Mouse (Mus musculus) hematopoietic stem cell, adult 5-6 weeks (primary cell): Measurements from ENCODE around the gene Olfr1176. TPM values are rescaled to one million over a fixed set of nuclear protein-coding genes. Genes with fewer than 3 reads are reported as not detected.

ENCODE experiments used
- ATAC-seq, 2 experiments: fragments of 125-278 bp in 1 of 2; replicated peaks in 1 of 2; 2 replicates each; pipeline ENCODE4 v1.8.0; 2016 to 2017; ENCODE audit warnings: inconsistent platforms in 2 of 2, mild to moderate bottlenecking in 2 of 2, moderate number of reproducible peaks in 2 of 2, low read depth in 1 of 2, moderate TSS enrichment in 1 of 2; ENCODE audit not compliant: low FRiP score in 2 of 2, poor library complexity in 2 of 2, severe bottlenecking in 2 of 2, insufficient read depth in 1 of 2, low TSS enrichment in 1 of 2
- total RNA-seq: library from RNA; stranded (forward); fragments of 172-1452, 232-1000 nt; gene quantifications from 2 replicates; pipeline ENCODE4 v1.2.3, GENCODE M21; 2017

Gene Olfr1176
- not detected in 2 replicates for total RNA-seq

GRCm38 (mm10) chr2:88336421-88336820 lies at the start of gene Olfr1176:
TSS of gene Olfr1176 (plus strand) at chr2:88336721.
- ATAC-seq = no peak

- ATAC-seq = no peak
Observed at GRCm38 (mm10) chr2:88315035-88315434, 21.5 kb upstream of the Olfr1176 start, which contains the start of gene Olfr1174-ps. TSS of gene Olfr1174-ps (minus strand) at chr2:88315135.

- no peak for ATAC-seq
Observed at GRCm38 (mm10) chr2:88327115-88327514, 9.4 kb upstream of the Olfr1176 start, which contains the start of gene Olfr1175-ps. TSS of gene Olfr1175-ps (minus strand) at chr2:88327215.

GRCm38 (mm10) chr2:88346392-88346791 lies 9.9 kb downstream of the Olfr1176 start, which contains the start of gene Olfr1177-ps:
TSS of gene Olfr1177-ps (minus strand) at chr2:88346492.
- ATAC-seq = no peak

- ATAC-seq = 0 out of 4 replicates have a peak, but pooled peaks of 1 of the 2 experiments have one; percentile 59
Observed at GRCm38 (mm10) chr2:88356304-88356703, 19.8 kb downstream of the Olfr1176 start.

GRCm38 (mm10) chr2:88386762-88387161 lies 50.2 kb downstream of the Olfr1176 start, which contains the start of gene Olfr1178:
TSS of gene Olfr1178 (plus strand) at chr2:88387062.
- ATAC-seq = no peak

Other genes with a start within 250 kb of the Olfr1176 start
- gene Olfr1164, start 242.8 kb upstream of the Olfr1176 start, total RNA-seq = not detected in 2 replicates
- gene Olfr1166, start 208.4 kb upstream of the Olfr1176 start, total RNA-seq = not detected in 2 replicates
- not detected in 2 replicates for gene Olfr1167, start 181.5 kb upstream of the Olfr1176 start, total RNA-seq
- gene Olfr1168, start 154.8 kb upstream of the Olfr1176 start, total RNA-seq = not detected in 2 replicates
- gene Olfr1170, start 108.4 kb upstream of the Olfr1176 start, total RNA-seq = not detected in 2 replicates
- not detected in 2 replicates for gene Olfr1173, start 56.8 kb upstream of the Olfr1176 start, total RNA-seq
- gene Olfr1174-ps, start 21.6 kb upstream of the Olfr1176 start, total RNA-seq = not detected in 2 replicates
- not detected in 2 replicates for gene Olfr1175-ps, start 9.5 kb upstream of the Olfr1176 start, total RNA-seq
- gene Olfr1177-ps, start 9.8 kb downstream of the Olfr1176 start, total RNA-seq = not detected in 2 replicates
- not detected in 2 replicates for gene Olfr1178, start 50.3 kb downstream of the Olfr1176 start, total RNA-seq
- gene Olfr1179, start 69.7 kb downstream of the Olfr1176 start, total RNA-seq = not detected in 2 replicates
- not detected in 2 replicates for gene Olfr1180, start 82.4 kb downstream of the Olfr1176 start, total RNA-seq
- not detected in 2 replicates for gene Olfr1181, start 89.5 kb downstream of the Olfr1176 start, total RNA-seq
- gene Gm13757, start 112.4 kb downstream of the Olfr1176 start, total RNA-seq = not detected in 2 replicates
- not detected in 2 replicates for gene Olfr1183, start 118.1 kb downstream of the Olfr1176 start, total RNA-seq
- gene Olfr1184, start 146.9 kb downstream of the Olfr1176 start, total RNA-seq = not detected in 2 replicates
- not detected in 2 replicates for gene Olfr1185-ps1, start 156.6 kb downstream of the Olfr1176 start, total RNA-seq
- not detected in 2 replicates for gene Olfr1186, start 181.8 kb downstream of the Olfr1176 start, total RNA-seq
- gene Olfr1188, start 220.2 kb downstream of the Olfr1176 start, total RNA-seq = not detected in 2 replicates
- gene Olfr1189, start 249.7 kb downstream of the Olfr1176 start, total RNA-seq = not detected in 2 replicates